Mouse (Mus musculus): ENCODE measurements at regions not wholly inside any gene's neighbourhood (a gene's known extent, or its start where the extent isn't known, plus 50 kb on each side); places are given as distances from the start of the nearest gene placed in this dataset.

- H3K4me3 ChIP-seq (replicated peaks): no peak overlapping the region
- no peak overlapping the region for H3K27ac ChIP-seq
- H3K27me3 ChIP-seq (replicated peaks): no peaks in the 10 kb centered on the region
- 1% methylated on average over 3 of the region's 3 CpGs for WGBS
- no peaks in the 10 kb centered on the region for H3K36me3 ChIP-seq
- no peak overlapping the region for H3K9ac ChIP-seq
- ATAC-seq (ENCODE audit: insufficient read depth, low FRiP score, low read depth): no peak
- H3K4me1 ChIP-seq: no peaks in the 10 kb centered on the region
- no peaks in the 10 kb centered on the region for H3K9me3 ChIP-seq
- H3K4me2 ChIP-seq: no peak overlapping the region
Observed at GRCm38 (mm10) chr9:25655767-25656513, 174.6 kb downstream of the Eepd1 start.

GRCm38 (mm10) chr9:25656534-25656933, 175.2 kb downstream of the Eepd1 start:
- no peak overlapping the region for H3K9ac ChIP-seq
- no peak for ATAC-seq (ENCODE audit: insufficient read depth, low FRiP score, low read depth)
- WGBS: 89% methylated on average over 3 of the region's 3 CpGs

GRCm38 (mm10) chr9:25683635-25684333, 202.4 kb downstream of the Eepd1 start:
- H3K9me3 ChIP-seq: no peaks in the 10 kb centered on the region
- WGBS: 68% methylated on average over 4 of the region's 4 CpGs

More at GRCm38 (mm10) chr9:25656534-25656933, 175.2 kb downstream of the Eepd1 start:
- no peak overlapping the region for H3K27ac ChIP-seq
- no peaks in the 10 kb centered on the region for H3K4me1 ChIP-seq
- H3K36me3 ChIP-seq: no peaks in the 10 kb centered on the region
- no peak overlapping the region for H3K4me2 ChIP-seq
- H3K9me3 ChIP-seq: no peaks in the 10 kb centered on the region
- H3K27me3 ChIP-seq (replicated peaks): no peaks in the 10 kb centered on the region
- no peak overlapping the region for H3K4me3 ChIP-seq (replicated peaks)

GRCm38 (mm10) chr9:25693632-25694031, 212.3 kb downstream of the Eepd1 start:
- WGBS: 41% methylated on average over 5 of the region's 5 CpGs
- H3K9ac ChIP-seq: no peak overlapping the region
- H3K4me1 ChIP-seq: no peaks in the 10 kb centered on the region
- no peaks in the 10 kb centered on the region for H3K36me3 ChIP-seq
- no peak overlapping the region for H3K4me2 ChIP-seq
- no peak overlapping the region for H3K4me3 ChIP-seq (replicated peaks)
- ATAC-seq (ENCODE audit: insufficient read depth, low FRiP score, low read depth): no peak
- no peaks in the 10 kb centered on the region for H3K27me3 ChIP-seq (replicated peaks)
- no peak overlapping the region for H3K27ac ChIP-seq
- no peaks in the 10 kb centered on the region for H3K9me3 ChIP-seq

More at GRCm38 (mm10) chr9:25683635-25684333, 202.4 kb downstream of the Eepd1 start:
- no peak overlapping the region for H3K9ac ChIP-seq
- no peak overlapping the region for H3K27ac ChIP-seq
- H3K36me3 ChIP-seq: no peaks in the 10 kb centered on the region
- ATAC-seq (ENCODE audit: insufficient read depth, low FRiP score, low read depth): no peak
- no peak overlapping the region for H3K4me2 ChIP-seq
- no peak overlapping the region for H3K4me3 ChIP-seq (replicated peaks)
- no peaks in the 10 kb centered on the region for H3K27me3 ChIP-seq (replicated peaks)
- no peaks in the 10 kb centered on the region for H3K4me1 ChIP-seq

GRCm38 (mm10) chr9:25695018-25695417, 213.7 kb downstream of the Eepd1 start:
- 46% methylated on average over 3 of the region's 3 CpGs for WGBS
- Histone ChIP-seq H3K9ac (no peak overlapping the region), H3K9me3 (no peaks in the 10 kb centered on the region), H3K4me3 (replicated peaks) (no peak overlapping the region), H3K27ac (no peak overlapping the region), H3K4me2 (no peak overlapping the region), H3K4me1 (no peaks in the 10 kb centered on the region), H3K36me3 (no peaks in the 10 kb centered on the region), H3K27me3 (replicated peaks) (no peaks in the 10 kb centered on the region)
- no peak for ATAC-seq (ENCODE audit: insufficient read depth, low FRiP score, low read depth)

GRCm38 (mm10) chr9:25713636-25714035, 232.3 kb downstream of the Eepd1 start:
- Histone ChIP-seq H3K4me2 (no peak overlapping the region), H3K4me3 (replicated peaks) (no peak overlapping the region), H3K4me1 (no peaks in the 10 kb centered on the region), H3K27ac (no peak overlapping the region), H3K9me3 (no peaks in the 10 kb centered on the region), H3K9ac (no peak overlapping the region), H3K27me3 (replicated peaks) (no peaks in the 10 kb centered on the region), H3K36me3 (no peaks in the 10 kb centered on the region)
- no peak for ATAC-seq (ENCODE audit: insufficient read depth, low FRiP score, low read depth)

- H3K27ac ChIP-seq: no peak overlapping the region
- H3K36me3 ChIP-seq: no peaks in the 10 kb centered on the region
- H3K9me3 ChIP-seq: no peaks in the 10 kb centered on the region
- H3K9ac ChIP-seq: no peak overlapping the region
- no peak for ATAC-seq (ENCODE audit: insufficient read depth, low FRiP score, low read depth)
- WGBS: 61% methylated on average over 6 of the region's 6 CpGs
- H3K27me3 ChIP-seq (replicated peaks): no peaks in the 10 kb centered on the region
- no peak overlapping the region for H3K4me3 ChIP-seq (replicated peaks)
- H3K4me1 ChIP-seq: no peaks in the 10 kb centered on the region
- H3K4me2 ChIP-seq: no peak overlapping the region
Observed at GRCm38 (mm10) chr9:25744162-25744561, 262.8 kb downstream of the Eepd1 start.

GRCm38 (mm10) chr9:25751138-25751537, 269.8 kb downstream of the Eepd1 start:
- no peak overlapping the region for H3K9ac ChIP-seq
- H3K4me1 ChIP-seq: no peaks in the 10 kb centered on the region
- no peaks in the 10 kb centered on the region for H3K36me3 ChIP-seq
- no peaks in the 10 kb centered on the region for H3K27me3 ChIP-seq (replicated peaks)
- ATAC-seq (ENCODE audit: insufficient read depth, low FRiP score, low read depth): no peak
- H3K27ac ChIP-seq: no peak overlapping the region
- no peak overlapping the region for H3K4me3 ChIP-seq (replicated peaks)
- no peak overlapping the region for H3K4me2 ChIP-seq
- no peaks in the 10 kb centered on the region for H3K9me3 ChIP-seq

- peak; percentile 63; the same call in 1 of the 2 replicates for ATAC-seq (ENCODE audit: insufficient read depth, low FRiP score, low read depth)
- H3K4me2 ChIP-seq: no peak overlapping the region
- no peak overlapping the region for H3K9ac ChIP-seq
- no peaks in the 10 kb centered on the region for H3K9me3 ChIP-seq
- H3K27me3 ChIP-seq (replicated peaks): no peaks in the 10 kb centered on the region
- 50% methylated on average over 3 of the region's 3 CpGs for WGBS
- H3K36me3 ChIP-seq: no peaks in the 10 kb centered on the region
- H3K27ac ChIP-seq: no peak overlapping the region
- H3K4me1 ChIP-seq: no peaks in the 10 kb centered on the region
- no peak overlapping the region for H3K4me3 ChIP-seq (replicated peaks)
Observed at GRCm38 (mm10) chr9:25773899-25774298, 292.6 kb downstream of the Eepd1 start.

- ATAC-seq (ENCODE audit: insufficient read depth, low FRiP score, low read depth): no peak
- no peak overlapping the region for H3K9ac ChIP-seq
- no peaks in the 10 kb centered on the region for H3K27me3 ChIP-seq (replicated peaks)
- H3K4me1 ChIP-seq: no peaks in the 10 kb centered on the region
- H3K4me2 ChIP-seq: no peak overlapping the region
- no peak overlapping the region for H3K4me3 ChIP-seq (replicated peaks)
- no peak overlapping the region for H3K27ac ChIP-seq
- 92% methylated on average over 1 of the region's 1 CpGs for WGBS
- no peaks in the 10 kb centered on the region for H3K9me3 ChIP-seq
- no peaks in the 10 kb centered on the region for H3K36me3 ChIP-seq
Observed at GRCm38 (mm10) chr9:25782631-25783030, 301.3 kb downstream of the Eepd1 start.

- no peaks in the 10 kb centered on the region for H3K4me1 ChIP-seq
- H3K9ac ChIP-seq: no peak overlapping the region
- no peak for ATAC-seq (ENCODE audit: insufficient read depth, low FRiP score, low read depth)
- no peak overlapping the region for H3K4me3 ChIP-seq (replicated peaks)
- no peaks in the 10 kb centered on the region for H3K27me3 ChIP-seq (replicated peaks)
- H3K36me3 ChIP-seq: no peaks in the 10 kb centered on the region
- 75% methylated on average over 8 of the region's 8 CpGs for WGBS
- no peak overlapping the region for H3K4me2 ChIP-seq
- H3K27ac ChIP-seq: no peak overlapping the region
- no peaks in the 10 kb centered on the region for H3K9me3 ChIP-seq
Observed at GRCm38 (mm10) chr9:25795142-25795910, 314.0 kb downstream of the Eepd1 start.

GRCm38 (mm10) chr9:25809562-25809961, 328.2 kb downstream of the Eepd1 start:
- H3K36me3 ChIP-seq: no peaks in the 10 kb centered on the region
- H3K27me3 ChIP-seq (replicated peaks): no peaks in the 10 kb centered on the region
- ATAC-seq (ENCODE audit: insufficient read depth, low FRiP score, low read depth): no peak
- H3K27ac ChIP-seq: no peak overlapping the region
- no peak overlapping the region for H3K4me2 ChIP-seq
- H3K9me3 ChIP-seq: no peaks in the 10 kb centered on the region
- no peak overlapping the region for H3K4me3 ChIP-seq (replicated peaks)
- no peak overlapping the region for H3K9ac ChIP-seq
- H3K4me1 ChIP-seq: no peaks in the 10 kb centered on the region
